8 mouse cellular contexts compared by ENCODE assay signal in genomic region chr19:44989567-44990495, GRCm38 (mm10). TPM values are rescaled to one million over a fixed set of nuclear protein-coding genes. Genes with fewer than 3 reads are reported as not detected.
A peak's percentile ranks its signal among the peaks of the same experiment; 100 is the strongest.
DNase-seq lines count a peak whose midpoint lies in the region; ATAC-seq and TF ChIP-seq lines count a peak whose summit lies in the region.

No protein-coding gene starts in this region.

- intact Hi-C loops in left cerebral cortex, postnatal 36 days (cut with DNase I): no loop called here

- H3K36me3 ChIP-seq in ES-Bruce4 (ENCODE audit: control insufficient read depth, insufficient read depth, low read length, poor library complexity, severe bottlenecking): no peaks in the 10 kb centered on the region
- peaks cover 8% of the 10 kb centered on the region; the same call in 1 of the 2 replicates for H3K36me3 ChIP-seq in forebrain, embryonic 15.5 days
- peaks cover 24% of the 10 kb centered on the region for H3K36me3 ChIP-seq in neural tube, embryonic 13.5 days

- TF ChIP-seq POLR2A in ES-Bruce4 (IDR thresholded peaks at IDR 0.05; ENCODE audit: insufficient read depth, low read length): no peak

- 6% methylated on average over 22 of the region's 22 CpGs for WGBS in forebrain, embryonic 15.5 days
- 4% methylated on average over 22 of the region's 22 CpGs for WGBS in neural tube, embryonic 13.5 days

- TF ChIP-seq CTCF in ES-Bruce4 (IDR thresholded peaks at IDR 0.05; ENCODE audit: low read depth, low read length): no peak

- no peaks in the 10 kb centered on the region for H3K27me3 ChIP-seq in ES-Bruce4 (ENCODE audit: control insufficient read depth, insufficient read depth, low read length, poor library complexity, severe bottlenecking)
- no peaks in the 10 kb centered on the region for H3K27me3 ChIP-seq in forebrain, embryonic 15.5 days
- H3K27me3 ChIP-seq in neural tube, embryonic 13.5 days: no peaks in the 10 kb centered on the region

- H3K9ac ChIP-seq in ES-Bruce4 (ENCODE audit: low read depth, poor library complexity, severe bottlenecking): peak overlapping the region; percentile 66
- peak overlapping the region; percentile 93 for H3K9ac ChIP-seq in forebrain, embryonic 15.5 days (replicated peaks)
- H3K9ac ChIP-seq in neural tube, embryonic 13.5 days: peak overlapping the region; percentile 95

- peak overlapping the region; percentile 84 for H3K4me3 ChIP-seq in ES-Bruce4 (ENCODE audit: low read depth, low read length)
- peak overlapping the region; percentile 85 for H3K4me3 ChIP-seq in forebrain, embryonic 15.5 days
- peak overlapping the region; percentile 91 for H3K4me3 ChIP-seq in neural tube, embryonic 13.5 days

- DNase-seq in cerebellum, adult 11-12 months: peak; percentile 54
- no peak for DNase-seq in cerebellum, adult 8-10 months
- DNase-seq in kidney, postnatal 25 days: peak; percentile 78 to 89
- DNase-seq in left cerebral cortex, postnatal 36 days (ENCODE audit: low spot score in 2 of 2): no peak
- DNase-seq in frontal cortex, adult 2 months (ENCODE audit: extremely low spot score in 1 of 2, low spot score in 1 of 2): no peak

- H3K27ac ChIP-seq in ES-Bruce4 (ENCODE audit: insufficient read depth, low read length): no peak overlapping the region
- peak overlapping the region; percentile 67 for H3K27ac ChIP-seq in forebrain, embryonic 15.5 days (replicated peaks)
- peak overlapping the region; percentile 81 for H3K27ac ChIP-seq in neural tube, embryonic 13.5 days (replicated peaks)

- no peaks in the 10 kb centered on the region for H3K9me3 ChIP-seq in ES-Bruce4 (replicated peaks; ENCODE audit: control insufficient read depth, insufficient read depth, low read length, poor library complexity, severe bottlenecking)
- H3K9me3 ChIP-seq in forebrain, embryonic 15.5 days: no peaks in the 10 kb centered on the region
- H3K9me3 ChIP-seq in neural tube, embryonic 13.5 days: no peaks in the 10 kb centered on the region

- TF ChIP-seq EP300 in ES-Bruce4 (IDR thresholded peaks at IDR 0.05; ENCODE audit: insufficient read depth, low read depth, low read length): no peak

- peak; percentile 20; the same call in 1 of the 2 replicates for ATAC-seq in forebrain, embryonic 15.5 days (replicated peaks)
- peak; percentile 37 for ATAC-seq in neural tube, embryonic 13.5 days (ENCODE audit: low read depth)

- peaks cover 12% of the 10 kb centered on the region for H3K4me1 ChIP-seq in ES-Bruce4 (ENCODE audit: control insufficient read depth, insufficient read depth, low read length)
- peaks cover 42% of the 10 kb centered on the region for H3K4me1 ChIP-seq in forebrain, embryonic 15.5 days
- H3K4me1 ChIP-seq in neural tube, embryonic 13.5 days (replicated peaks): peaks cover 43% of the 10 kb centered on the region

- H3K4me2 ChIP-seq in forebrain, embryonic 15.5 days (replicated peaks): peak overlapping the region; percentile 86
- H3K4me2 ChIP-seq in neural tube, embryonic 13.5 days: peak overlapping the region; percentile 92

RNA-seq across cellular contexts. Expression of gene Sema4g, which starts 0.9 kb away (rescaled TPM):
- polyA plus RNA-seq in ES-Bruce4 (2011; ENCODE audit: insufficient read depth, insufficient read length, low read depth, missing spikeins): 15.7 and 24.6 TPM in 2 replicates
- 14.4 and 15.5 TPM in 2 replicates for polyA plus RNA-seq in forebrain, embryonic 15.5 days (2015; fragmentation: Nextera tagmentation; extraction: Ambion mirVana)
- 16.7 and 17.4 TPM in 2 replicates for polyA plus RNA-seq in neural tube, embryonic 13.5 days (2015; fragmentation: Nextera tagmentation; extraction: Ambion mirVana)
- 10 to 100 TPM; 17.7 to 25.8 TPM for total RNA-seq in left cerebral cortex, postnatal 36 days (2021)
- polyA plus RNA-seq in frontal cortex, adult 2 months (2012; rRNA removed): 52.4 and 53.9 TPM in 2 replicates

RNA-seq across cellular contexts. Expression of gene Twnk, which starts 15.6 kb away (rescaled TPM):
- polyA plus RNA-seq in ES-Bruce4 (2011; ENCODE audit: insufficient read depth, insufficient read length, low read depth, missing spikeins): 23.2 and 24.5 TPM in 2 replicates
- polyA plus RNA-seq in forebrain, embryonic 15.5 days (2015; fragmentation: Nextera tagmentation; extraction: Ambion mirVana): 24.0 and 24.4 TPM in 2 replicates
- polyA plus RNA-seq in neural tube, embryonic 13.5 days (2015; fragmentation: Nextera tagmentation; extraction: Ambion mirVana): 15.6 and 17.0 TPM in 2 replicates
- total RNA-seq in left cerebral cortex, postnatal 36 days (2021): 10 to 100 TPM; 12.3 to 14.0 TPM
- 10.2 and 11.3 TPM in 2 replicates for polyA plus RNA-seq in frontal cortex, adult 2 months (2012; rRNA removed)

RNA-seq across cellular contexts. Expression of gene Mrpl43, which starts 16.4 kb away (rescaled TPM):
- 32.5 and 34.0 TPM in 2 replicates for polyA plus RNA-seq in ES-Bruce4 (2011; ENCODE audit: insufficient read depth, insufficient read length, low read depth, missing spikeins)
- 83.9 and 87.1 TPM in 2 replicates for polyA plus RNA-seq in forebrain, embryonic 15.5 days (2015; fragmentation: Nextera tagmentation; extraction: Ambion mirVana)
- 84.9 and 94.8 TPM in 2 replicates for polyA plus RNA-seq in neural tube, embryonic 13.5 days (2015; fragmentation: Nextera tagmentation; extraction: Ambion mirVana)
- total RNA-seq in left cerebral cortex, postnatal 36 days (2021): 10 to 100 TPM; 36.1 to 47.5 TPM
- polyA plus RNA-seq in frontal cortex, adult 2 months (2012; rRNA removed): 73.3 and 80.2 TPM in 2 replicates

RNA-seq across cellular contexts. Expression of gene Lzts2, which starts 24.4 kb away (rescaled TPM):
- 39.9 and 48.2 TPM in 2 replicates for polyA plus RNA-seq in ES-Bruce4 (2011; ENCODE audit: insufficient read depth, insufficient read length, low read depth, missing spikeins)
- polyA plus RNA-seq in forebrain, embryonic 15.5 days (2015; fragmentation: Nextera tagmentation; extraction: Ambion mirVana): 25.7 and 27.7 TPM in 2 replicates
- polyA plus RNA-seq in neural tube, embryonic 13.5 days (2015; fragmentation: Nextera tagmentation; extraction: Ambion mirVana): 29.1 and 30.8 TPM in 2 replicates
- total RNA-seq in left cerebral cortex, postnatal 36 days (2021): 10 to 100 TPM; 36.2 to 36.3 TPM
- 34.7 and 37.1 TPM in 2 replicates for polyA plus RNA-seq in frontal cortex, adult 2 months (2012; rRNA removed)

RNA-seq across cellular contexts. Expression of gene Pdzd7, which starts 55.7 kb away (rescaled TPM):
- 0.97 and 1.3 TPM in 2 replicates for polyA plus RNA-seq in ES-Bruce4 (2011; ENCODE audit: insufficient read depth, insufficient read length, low read depth, missing spikeins)
- polyA plus RNA-seq in forebrain, embryonic 15.5 days (2015; fragmentation: Nextera tagmentation; extraction: Ambion mirVana): 1.7 and 2.2 TPM in 2 replicates
- polyA plus RNA-seq in neural tube, embryonic 13.5 days (2015; fragmentation: Nextera tagmentation; extraction: Ambion mirVana): 1.0 and 1.4 TPM in 2 replicates
- 1 to 10 TPM; 3.3 to 5.8 TPM for total RNA-seq in left cerebral cortex, postnatal 36 days (2021)
- 7.6 and 7.7 TPM in 2 replicates for polyA plus RNA-seq in frontal cortex, adult 2 months (2012; rRNA removed)

Comparison
In these comparisons a context has a peak if more than half of its experiments do, and no peak if none do; other contexts are left out.
1. DNase-seq: peak in cerebellum, adult 11-12 months (single experiment) and kidney, postnatal 25 days (2 of 2); none in cerebellum, adult 8-10 months (single experiment), left cerebral cortex, postnatal 36 days (0 of 2) and frontal cortex, adult 2 months (0 of 2).
2. Peak in every context shown above with its lines, with median percentiles within 50 percentile points of each other: H3K4me3 ChIP-seq and H3K9ac ChIP-seq.